Mouse (Mus musculus) T-cell, adult 66 days (primary cell): ENCODE results near the gene Zfp202. TPM values are rescaled to one million over a fixed set of nuclear protein-coding genes. Genes with fewer than 3 reads are reported as not detected.

Experiments used
- total RNA-seq, 2 experiments: library from RNA; stranded (reverse); gene quantifications; 3 replicates in 1 of 2; 4 replicates in 1 of 2; pipeline ENCODE4 v1.2.4; 2023

The Zfp202 gene
- total RNA-seq = 1 to 10 TPM; 2.3 to 3.1 TPM

GRCm38 (mm10) chr9:40192098-40193038 lies at the start of gene Zfp202:
Gene Zfp202 (plus strand): TSS chr9:40192316.

GRCm38 (mm10) chr9:40180620-40181019 lies 11.5 kb upstream of the Zfp202 start, which contains the start of gene Olfr986:
Gene Olfr986 (plus strand): TSS chr9:40180920.

Other genes starting within 250 kb of the Zfp202 start
- not detected for gene Olfr975, start 240.3 kb upstream of the Zfp202 start, total RNA-seq
- gene Olfr976, start 231.2 kb upstream of the Zfp202 start, total RNA-seq = not detected
- gene Olfr978, start 200.2 kb upstream of the Zfp202 start, total RNA-seq = not detected
- not detected for gene Olfr979, start 188.9 kb upstream of the Zfp202 start, total RNA-seq
- not detected for gene Olfr980, start 182.7 kb upstream of the Zfp202 start, total RNA-seq
- not detected for gene Olfr981, start 170.9 kb upstream of the Zfp202 start, total RNA-seq
- gene Olfr982, start 118.5 kb upstream of the Zfp202 start, total RNA-seq = not detected
- gene Olfr983, start 98.7 kb upstream of the Zfp202 start, total RNA-seq = not detected
- under 1 TPM; 0.12 TPM for gene Olfr984, start 78.1 kb upstream of the Zfp202 start, total RNA-seq
- gene Olfr985, start 62.1 kb upstream of the Zfp202 start, total RNA-seq = not detected
- not detected for gene Tmem225, start 44.2 kb upstream of the Zfp202 start, total RNA-seq
- gene Olfr986, start 11.4 kb upstream of the Zfp202 start, total RNA-seq = not detected
- not detected for gene Scn3b, start 76.9 kb downstream of the Zfp202 start, total RNA-seq